Mouse (Mus musculus) bone marrow macrophage, adult 2 months (primary cell): Measurements from ENCODE around the gene Actr3b.

Source experiments
- CTCF ChIP-seq: IDR thresholded peaks from 2 replicates; pipeline ENCODE4 v1.5.1; 2012; ENCODE audit warnings: low read depth, mild to moderate bottlenecking, low read length, moderate library complexity
- POLR2A ChIP-seq: IDR thresholded peaks from 2 replicates; pipeline ENCODE4 v1.6.1; 2012; ENCODE audit warnings: mild to moderate bottlenecking, low read depth, low read length, borderline replicate concordance

GRCm38 (mm10) chr5:25752862-25753261, 6.9 kb upstream of the Actr3b start:
- TF ChIP-seq CTCF = no peak
- TF ChIP-seq POLR2A = no peak
